In the genomic region with DNA sequence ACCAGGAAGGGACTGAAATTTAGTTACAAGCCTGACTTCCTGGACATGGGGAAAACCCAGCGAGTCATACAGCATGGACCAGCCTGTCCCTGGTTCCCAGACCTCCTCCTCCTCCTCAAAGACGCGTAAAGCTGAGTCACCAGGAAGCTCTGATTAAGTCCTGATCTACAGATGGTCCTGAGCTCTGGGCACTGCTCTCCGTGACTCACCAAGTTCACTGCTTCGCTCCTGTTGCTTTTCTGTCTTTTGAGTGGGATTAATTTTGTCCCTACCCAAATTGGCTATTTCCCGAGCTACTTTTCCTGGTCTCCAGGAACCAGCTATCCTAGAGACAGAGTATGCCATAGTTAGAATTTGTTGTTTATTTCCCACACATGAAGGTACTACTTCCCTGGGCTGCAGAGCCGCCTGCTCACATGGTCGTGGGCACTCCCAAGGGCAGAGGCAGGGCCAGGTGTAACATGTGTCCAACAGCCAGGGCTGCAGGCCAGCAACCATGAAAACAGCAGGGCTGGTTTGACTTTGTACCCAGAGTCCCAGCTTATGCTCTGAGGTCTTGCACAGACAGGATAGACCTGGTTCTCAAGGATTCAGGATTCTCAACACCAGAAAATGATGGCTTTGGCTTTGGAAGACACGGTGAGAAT, we compare ENCODE assay signal across 11 mouse cellular contexts. TPM values are rescaled to one million over a fixed set of nuclear protein-coding genes. Genes with fewer than 3 reads are reported as not detected.
DNase-seq lines count a peak whose midpoint lies in the region; ATAC-seq and TF ChIP-seq lines count a peak whose summit lies in the region.
"Had no signal": no experiment of that assay in that cellular context is flagged by ENCODE, and none has a peak within 500 bp of the region (broad histone marks: within the 10 kb centered on the region; RNA-seq: fewer than 3 reads in every experiment).

No protein-coding gene starts in this region.

- TF ChIP-seq POLR2A in liver, adult 2 months (IDR thresholded peaks at IDR 0.05; ENCODE audit: extremely low read depth, insufficient read depth, low read length) = 0 out of 2 replicates have a peak, but pooled peaks have one; percentile 14

- in situ Hi-C loops in Patski (cut with MboI; ENCODE audit: low pct_unique_long_range_greater_than_20kb) = loop anchor here (5.0 to 25.0 kb wide), 4 partner anchors 169 to 383 kb away; no protein-coding TSS in a partner anchor

- WGBS in liver, adult 2 months = 26% methylated on average over 9 of the region's 9 CpGs
- 53% methylated on average over 9 of the region's 9 CpGs for WGBS in liver, embryonic 12.5 days (ENCODE audit: insufficient replicate concordance)
- WGBS in liver, embryonic 16.5 days (ENCODE audit: insufficient replicate concordance) = 39% methylated on average over 9 of the region's 9 CpGs
- WGBS in hindbrain, embryonic 12.5 days = 79% methylated on average over 9 of the region's 9 CpGs

- no peaks in the 10 kb centered on the region for H3K9me3 ChIP-seq in liver, embryonic 12.5 days (replicated peaks)
- H3K9me3 ChIP-seq in liver, embryonic 16.5 days (replicated peaks; ENCODE audit: control insufficient read depth, low read length) = no peaks in the 10 kb centered on the region
- H3K9me3 ChIP-seq in hindbrain, embryonic 12.5 days (replicated peaks) = no peaks in the 10 kb centered on the region

- no peaks in the 10 kb centered on the region for H3K36me3 ChIP-seq in liver, adult 2 months (ENCODE audit: control insufficient read depth, insufficient read depth, low read length)
- no peaks in the 10 kb centered on the region for H3K36me3 ChIP-seq in liver, embryonic 12.5 days
- H3K36me3 ChIP-seq in liver, embryonic 16.5 days (ENCODE audit: control insufficient read depth, insufficient read depth) = no peaks in the 10 kb centered on the region
- H3K36me3 ChIP-seq in hindbrain, embryonic 12.5 days = no peaks in the 10 kb centered on the region

- CTCF ChIA-PET in Patski (lab: Charles Lee) = interaction anchor here (0.8 to 1.5 kb wide), 9 partner anchors 10 to 347 kb away, joined by 3 to 5 read pairs (median 4); a partner anchor contains a TSS

- H3K79me2 ChIP-seq in liver, adult 2 months (ENCODE audit: control insufficient read depth, insufficient read depth, low read length) = no peaks in the 10 kb centered on the region

- no peak overlapping the region for H3K4me2 ChIP-seq in liver, embryonic 12.5 days
- H3K4me2 ChIP-seq in liver, embryonic 16.5 days (ENCODE audit: low read depth, low read length) = no peak overlapping the region
- no peak overlapping the region for H3K4me2 ChIP-seq in hindbrain, embryonic 12.5 days (replicated peaks)

- TF ChIP-seq CTCF in liver, adult 2 months (IDR thresholded peaks at IDR 0.05; ENCODE audit: low read depth, low read length) = no peak
- no peak for TF ChIP-seq CTCF in Patski (IDR thresholded peaks at IDR 0.05)

- POLR2A ChIA-PET in Patski (lab: Charles Lee) = interaction anchor here (0.5 kb wide), 1 partner anchor 39 kb away, joined by 4 read pairs; no protein-coding TSS in a partner anchor

- peak overlapping the region; percentile 87 for H3K27ac ChIP-seq in liver, adult 2 months (replicated peaks; ENCODE audit: insufficient read depth, low read depth, low read length)
- no peak overlapping the region for H3K27ac ChIP-seq in liver, embryonic 12.5 days
- H3K27ac ChIP-seq in liver, embryonic 16.5 days (ENCODE audit: low read length) = peak overlapping the region; percentile 26; the same call in 1 of the 2 replicates
- no peak overlapping the region for H3K27ac ChIP-seq in hindbrain, embryonic 12.5 days

- DNase-seq in liver, adult 2 months (ENCODE audit: extremely low read depth, low read depth, low spot score) = peak; percentile 96
- peak; percentile 86 for DNase-seq in Patski (ENCODE audit: low read depth, low spot score)
- peak; percentile 7 for DNase-seq in fat pad, adult 2 months (ENCODE audit: extremely low read depth, low read depth, low spot score)
- DNase-seq in spleen, postnatal 4 days (ENCODE audit: low spot score in 2 of 2) = no peak
- DNase-seq: lung, postnatal 10 days had no signal

- peaks cover 20% of the 10 kb centered on the region for H3K4me1 ChIP-seq in liver, adult 2 months (ENCODE audit: control insufficient read depth, insufficient read depth, low read length)
- no peaks in the 10 kb centered on the region for H3K4me1 ChIP-seq in liver, embryonic 12.5 days
- peaks cover 2% of the 10 kb centered on the region for H3K4me1 ChIP-seq in liver, embryonic 16.5 days (ENCODE audit: control insufficient read depth, low read depth, low read length)
- no peaks in the 10 kb centered on the region for H3K4me1 ChIP-seq in hindbrain, embryonic 12.5 days

- H3K9ac ChIP-seq in liver, adult 2 months (ENCODE audit: low read depth, low read length) = peak overlapping the region; percentile 66
- H3K9ac ChIP-seq in liver, embryonic 12.5 days = no peak overlapping the region
- H3K9ac ChIP-seq in liver, embryonic 16.5 days (ENCODE audit: low read depth, low read length) = no peak overlapping the region
- H3K9ac ChIP-seq in hindbrain, embryonic 12.5 days = no peak overlapping the region

- H3K4me3 ChIP-seq in liver, adult 2 months (ENCODE audit: insufficient read depth, low read depth, low read length) = no peak overlapping the region; the same call in 1 of the 2 replicates
- H3K4me3 ChIP-seq in liver, embryonic 12.5 days = no peak overlapping the region
- no peak overlapping the region for H3K4me3 ChIP-seq in liver, embryonic 16.5 days (ENCODE audit: low read depth, low read length)
- no peak overlapping the region for H3K4me3 ChIP-seq in hindbrain, embryonic 12.5 days

- no peaks in the 10 kb centered on the region for H3K27me3 ChIP-seq in liver, adult 2 months (ENCODE audit: control insufficient read depth, insufficient read depth, low read length)
- no peaks in the 10 kb centered on the region for H3K27me3 ChIP-seq in liver, embryonic 12.5 days (replicated peaks)
- no peaks in the 10 kb centered on the region for H3K27me3 ChIP-seq in Patski
- no peaks in the 10 kb centered on the region for H3K27me3 ChIP-seq in liver, embryonic 16.5 days (ENCODE audit: control insufficient read depth, insufficient read depth, low read depth, low read length)
- H3K27me3 ChIP-seq in hindbrain, embryonic 12.5 days = no peaks in the 10 kb centered on the region

- no peak for ATAC-seq in liver, embryonic 12.5 days
- peak; percentile 91 for ATAC-seq in Patski
- ATAC-seq in liver, embryonic 16.5 days (ENCODE audit: low read depth) = peak; percentile 39
- ATAC-seq in hindbrain, embryonic 12.5 days (ENCODE audit: low FRiP score) = no peak

RNA-seq across cellular contexts. Expression of a gene that starts 2.2 kb away (rescaled TPM):
- total RNA-seq in liver, adult 2 months (2014; rRNA removed) = 1,668 and 2,080 TPM in 2 replicates
- polyA plus RNA-seq in liver, adult 2 months (2012; rRNA removed) = 512 and 535 TPM in 2 replicates
- 0.69 and 0.87 TPM in 2 replicates for polyA plus RNA-seq in liver, embryonic 12.5 days (2016; fragmentation: Nextera tagmentation; extraction: Ambion mirVana)
- 2.9 TPM for polyA plus RNA-seq in Patski (2021)
- 97.0 and 121 TPM in 2 replicates for polyA plus RNA-seq in liver, embryonic 16.5 days (2015; fragmentation: Nextera tagmentation; extraction: Ambion mirVana)
- not detected in 2 replicates for polyA plus RNA-seq in hindbrain, embryonic 12.5 days (2016; fragmentation: Nextera tagmentation; extraction: Ambion mirVana)
- polyA plus RNA-seq: neural tube, embryonic 14.5 days had no signal

RNA-seq across cellular contexts. Expression of a gene that starts 46.8 kb away (rescaled TPM):
- 22.0 and 25.0 TPM in 2 replicates for total RNA-seq in liver, adult 2 months (2014; rRNA removed)
- 5.3 and 6.3 TPM in 2 replicates for polyA plus RNA-seq in liver, adult 2 months (2012; rRNA removed)
- 49.2 and 50.4 TPM in 2 replicates for polyA plus RNA-seq in liver, embryonic 12.5 days (2016; fragmentation: Nextera tagmentation; extraction: Ambion mirVana)
- polyA plus RNA-seq in Patski (2021) = 78.9 TPM
- 24.6 and 25.0 TPM in 2 replicates for polyA plus RNA-seq in liver, embryonic 16.5 days (2015; fragmentation: Nextera tagmentation; extraction: Ambion mirVana)
- 55.3 and 61.5 TPM in 2 replicates for polyA plus RNA-seq in hindbrain, embryonic 12.5 days (2016; fragmentation: Nextera tagmentation; extraction: Ambion mirVana)

RNA-seq across cellular contexts. Expression of a gene that starts 47.4 kb away (rescaled TPM):
- total RNA-seq in liver, adult 2 months (2014; rRNA removed) = 11.0 and 15.6 TPM in 2 replicates
- polyA plus RNA-seq in liver, adult 2 months (2012; rRNA removed) = 6.2 and 6.6 TPM in 2 replicates
- polyA plus RNA-seq in liver, embryonic 12.5 days (2016; fragmentation: Nextera tagmentation; extraction: Ambion mirVana) = 0.23 and 0.24 TPM in 2 replicates
- polyA plus RNA-seq in Patski (2021) = 0.03 TPM
- polyA plus RNA-seq in liver, embryonic 16.5 days (2015; fragmentation: Nextera tagmentation; extraction: Ambion mirVana) = 4.4 and 4.8 TPM in 2 replicates
- not detected in 2 replicates for polyA plus RNA-seq in hindbrain, embryonic 12.5 days (2016; fragmentation: Nextera tagmentation; extraction: Ambion mirVana)
- polyA plus RNA-seq: embryonic facial prominence, embryonic 14.5 days; heart, postnatal 0 days; neural tube, embryonic 14.5 days had no signal

Comparison
In these comparisons a context has a peak if more than half of its experiments do, and no peak if none do; other contexts are left out.
1. H3K27ac ChIP-seq: peak in liver, adult 2 months (single experiment) and liver, embryonic 16.5 days (single experiment); none in liver, embryonic 12.5 days (single experiment) and hindbrain, embryonic 12.5 days (single experiment).
2. ATAC-seq: peak in Patski (single experiment) and liver, embryonic 16.5 days (single experiment); none in liver, embryonic 12.5 days (single experiment) and hindbrain, embryonic 12.5 days (single experiment).
3. RNA of a gene that starts 2.2 kb away (polyA plus RNA-seq): 512 to 535 TPM in liver, adult 2 months and 97.0 to 121 TPM in liver, embryonic 16.5 days; 2.9 TPM in Patski (single experiment), 0.69 to 0.87 TPM in liver, embryonic 12.5 days and not detected in hindbrain, embryonic 12.5 days; every median in the first group is over 10 times any median in the second.
4. DNase-seq: peak in liver, adult 2 months (single experiment), Patski (single experiment) and fat pad, adult 2 months (single experiment); none in spleen, postnatal 4 days (0 of 2).